Mouse (Mus musculus): ENCODE results near the gene Pax4. TPM values are rescaled to one million over a fixed set of nuclear protein-coding genes. Genes with fewer than 3 reads are reported as not detected.

Pax4 gene
- polyA plus RNA-seq, 1 experiment, result not detected

GRCm38 (mm10) chr6:28474211-28474610 lies 25.1 kb upstream of the Pax4 start:
- Histone ChIP-seq H3K4me1 (replicated peaks; ENCODE audit: control insufficient read depth, insufficient read depth, low read length) (no peaks in the 10 kb centered on the region), H3K27me3 (ENCODE audit: control insufficient read depth, insufficient read depth, low read length) (no peaks in the 10 kb centered on the region), H3K27ac (ENCODE audit: control insufficient read depth, insufficient read depth, low read length) (no peak overlapping the region), H3K36me3 (ENCODE audit: control insufficient read depth, insufficient read depth, low read length) (no peaks in the 10 kb centered on the region), H3K4me3 (ENCODE audit: control insufficient read depth, insufficient read depth, low read length) (no peak overlapping the region)
- 95% methylated on average over 4 of the region's 4 CpGs for WGBS
- no peak for TF ChIP-seq POLR2A (IDR thresholded peaks at IDR 0.05; ENCODE audit: control insufficient read depth, extremely low read depth, insufficient read depth, low read length, poor library complexity)
- no peak for TF ChIP-seq CTCF (IDR thresholded peaks at IDR 0.05; ENCODE audit: borderline replicate concordance, control insufficient read depth, extremely low read depth, insufficient read depth, low read length, poor library complexity)
- DNase-seq, result no peak

DNA sequence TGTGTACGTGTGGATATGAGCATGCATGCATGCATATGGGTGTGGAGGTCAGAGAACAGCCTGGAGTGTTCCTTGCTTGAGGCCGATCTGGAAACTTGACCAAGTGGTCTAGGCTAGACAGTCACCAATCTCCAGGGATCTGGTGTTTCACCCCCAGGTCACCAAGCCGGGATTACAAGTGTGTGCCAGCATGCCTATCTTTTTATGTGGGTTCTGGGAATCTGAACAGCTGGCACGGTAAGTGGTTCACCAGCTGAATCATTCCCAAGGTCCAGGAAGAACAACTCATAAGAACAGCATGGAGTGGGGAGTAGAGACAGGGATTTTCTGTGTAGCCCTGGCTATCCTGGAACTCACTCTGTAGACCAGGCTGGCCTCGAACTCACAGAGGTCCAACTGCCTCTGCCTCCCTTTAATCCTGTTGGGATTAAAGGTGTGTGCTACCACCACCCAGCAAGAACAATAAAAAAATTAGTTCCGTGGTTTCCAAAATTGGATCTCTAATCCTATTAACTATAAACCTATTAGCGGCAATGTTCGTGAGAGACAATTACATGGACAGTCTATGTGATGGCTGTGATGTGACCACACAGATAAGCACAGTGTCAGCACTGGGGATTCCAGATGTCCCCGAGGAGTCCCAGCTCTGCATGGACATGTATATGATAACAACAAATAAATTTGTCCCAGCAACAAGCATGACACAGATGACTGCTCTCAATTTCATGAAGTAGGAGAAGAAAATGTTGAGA lies 22.3 kb upstream of the Pax4 start:
- no peaks in the 10 kb centered on the region for H3K36me3 ChIP-seq (ENCODE audit: control insufficient read depth, insufficient read depth, low read length)
- 96% methylated on average over 9 of the region's 9 CpGs for WGBS
- DNase-seq, result no peak
- no peaks in the 10 kb centered on the region for H3K4me1 ChIP-seq (replicated peaks; ENCODE audit: control insufficient read depth, insufficient read depth, low read length)
- TF ChIP-seq POLR2A (IDR thresholded peaks at IDR 0.05; ENCODE audit: control insufficient read depth, extremely low read depth, insufficient read depth, low read length, poor library complexity) (no peak), CTCF (IDR thresholded peaks at IDR 0.05; ENCODE audit: borderline replicate concordance, control insufficient read depth, extremely low read depth, insufficient read depth, low read length, poor library complexity) (no peak)
- H3K27ac ChIP-seq (ENCODE audit: control insufficient read depth, insufficient read depth, low read length), result no peak overlapping the region
- no peak overlapping the region for H3K4me3 ChIP-seq (ENCODE audit: control insufficient read depth, insufficient read depth, low read length)
- no peaks in the 10 kb centered on the region for H3K27me3 ChIP-seq (ENCODE audit: control insufficient read depth, insufficient read depth, low read length)

DNA sequence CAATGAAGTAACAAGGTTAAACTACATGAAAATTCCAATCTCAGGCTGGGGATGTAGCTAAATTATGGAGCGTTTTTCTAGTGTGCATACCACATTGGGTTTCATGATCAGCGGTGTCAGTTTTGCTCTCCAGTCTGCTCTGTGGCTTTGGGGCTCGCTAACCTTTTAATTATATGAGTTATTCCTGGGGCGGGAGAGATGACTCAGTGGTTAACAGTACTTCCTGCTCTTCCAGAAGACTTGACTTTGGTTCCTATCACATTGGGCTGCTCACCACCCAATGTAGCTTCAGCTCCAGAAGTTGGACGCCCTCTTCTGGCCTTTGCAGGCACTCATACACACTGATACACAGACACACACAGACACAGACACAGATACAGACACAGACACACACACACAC lies 21.5 kb upstream of the Pax4 start:
- no peaks in the 10 kb centered on the region for H3K4me1 ChIP-seq (replicated peaks; ENCODE audit: control insufficient read depth, insufficient read depth, low read length)
- TF ChIP-seq CTCF (IDR thresholded peaks at IDR 0.05; ENCODE audit: borderline replicate concordance, control insufficient read depth, extremely low read depth, insufficient read depth, low read length, poor library complexity) (no peak), POLR2A (IDR thresholded peaks at IDR 0.05; ENCODE audit: control insufficient read depth, extremely low read depth, insufficient read depth, low read length, poor library complexity) (no peak)
- H3K36me3 ChIP-seq (ENCODE audit: control insufficient read depth, insufficient read depth, low read length), result no peaks in the 10 kb centered on the region
- H3K4me3 ChIP-seq (ENCODE audit: control insufficient read depth, insufficient read depth, low read length), result no peak overlapping the region
- no peaks in the 10 kb centered on the region for H3K27me3 ChIP-seq (ENCODE audit: control insufficient read depth, insufficient read depth, low read length)
- H3K27ac ChIP-seq (ENCODE audit: control insufficient read depth, insufficient read depth, low read length), result no peak overlapping the region
- WGBS, result 85% methylated on average over 5 of the region's 5 CpGs
- DNase-seq, result no peak

DNA sequence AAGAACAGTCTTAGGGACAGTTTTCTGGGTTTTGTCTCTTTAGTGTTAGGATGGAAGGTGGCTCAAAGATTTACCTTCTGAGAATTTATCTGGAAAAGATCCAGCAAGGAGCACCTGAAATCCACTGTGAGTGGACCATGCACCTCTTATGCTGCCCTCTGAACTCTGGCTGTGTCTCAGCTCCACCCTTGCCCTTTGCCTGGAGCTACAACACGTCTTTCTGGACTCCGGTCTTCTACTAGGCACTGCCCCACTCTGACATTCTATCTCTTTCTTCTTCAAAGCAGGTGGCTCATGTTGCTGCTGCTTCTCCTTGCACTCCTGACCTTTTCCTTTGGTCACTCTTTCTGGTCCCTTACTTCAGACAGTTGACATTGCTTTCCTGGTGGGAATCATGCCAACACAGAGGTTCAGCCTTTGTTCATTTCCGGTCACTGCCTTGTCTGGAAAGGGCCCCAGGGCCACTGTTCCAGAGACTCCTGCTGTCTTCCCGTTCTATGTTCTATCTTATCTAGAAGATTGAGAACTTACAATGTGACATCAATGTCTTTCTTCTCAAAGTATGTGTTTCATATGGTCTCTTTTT lies 21.0 kb upstream of the Pax4 start:
- Histone ChIP-seq H3K27ac (ENCODE audit: control insufficient read depth, insufficient read depth, low read length) (no peak overlapping the region), H3K36me3 (ENCODE audit: control insufficient read depth, insufficient read depth, low read length) (no peaks in the 10 kb centered on the region), H3K27me3 (ENCODE audit: control insufficient read depth, insufficient read depth, low read length) (no peaks in the 10 kb centered on the region), H3K4me3 (ENCODE audit: control insufficient read depth, insufficient read depth, low read length) (no peak overlapping the region), H3K4me1 (replicated peaks; ENCODE audit: control insufficient read depth, insufficient read depth, low read length) (no peaks in the 10 kb centered on the region)
- DNase-seq, result no peak
- no peak for TF ChIP-seq CTCF (IDR thresholded peaks at IDR 0.05; ENCODE audit: borderline replicate concordance, control insufficient read depth, extremely low read depth, insufficient read depth, low read length, poor library complexity)
- no peak for TF ChIP-seq POLR2A (IDR thresholded peaks at IDR 0.05; ENCODE audit: control insufficient read depth, extremely low read depth, insufficient read depth, low read length, poor library complexity)
- 91% methylated on average over 4 of the region's 4 CpGs for whole genome bisulfite sequencing

DNA sequence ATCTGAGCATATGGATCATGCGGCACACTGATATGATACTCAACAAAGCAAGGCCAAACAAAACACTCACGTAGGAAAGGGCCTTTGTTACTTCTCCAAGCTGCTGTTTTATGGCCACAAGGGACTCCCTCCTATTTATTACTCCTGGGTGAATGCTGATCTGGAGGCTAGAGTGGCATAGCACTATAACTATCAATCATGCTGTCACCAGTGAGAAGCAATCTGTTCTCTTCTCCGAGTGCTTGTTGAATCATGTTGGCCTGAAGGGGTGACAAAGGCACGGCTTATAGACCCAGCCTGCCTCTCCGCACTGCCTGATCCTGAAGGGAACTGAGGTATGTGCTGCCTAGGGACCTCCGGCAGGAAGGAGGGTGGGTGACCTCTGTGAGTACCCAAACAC lies 15.5 kb upstream of the Pax4 start:
- H3K36me3 ChIP-seq (ENCODE audit: control insufficient read depth, insufficient read depth, low read length), result no peaks in the 10 kb centered on the region
- no peak overlapping the region for H3K4me3 ChIP-seq (ENCODE audit: control insufficient read depth, insufficient read depth, low read length)
- WGBS, result 70% methylated on average over 6 of the region's 6 CpGs
- no peaks in the 10 kb centered on the region for H3K27me3 ChIP-seq (ENCODE audit: control insufficient read depth, insufficient read depth, low read length)
- no peak overlapping the region for H3K27ac ChIP-seq (ENCODE audit: control insufficient read depth, insufficient read depth, low read length)
- peaks cover 2% of the 10 kb centered on the region; the same call in 1 of the 2 replicates for H3K4me1 ChIP-seq (replicated peaks; ENCODE audit: control insufficient read depth, insufficient read depth, low read length)
- DNase-seq, result no peak
- TF ChIP-seq CTCF (IDR thresholded peaks at IDR 0.05; ENCODE audit: borderline replicate concordance, control insufficient read depth, extremely low read depth, insufficient read depth, low read length, poor library complexity) (no peak), POLR2A (IDR thresholded peaks at IDR 0.05; ENCODE audit: control insufficient read depth, extremely low read depth, insufficient read depth, low read length, poor library complexity) (no peak)

GRCm38 (mm10) chr6:28460534-28460933 lies 11.4 kb upstream of the Pax4 start:
- no peak for TF ChIP-seq POLR2A (IDR thresholded peaks at IDR 0.05; ENCODE audit: control insufficient read depth, extremely low read depth, insufficient read depth, low read length, poor library complexity)
- TF ChIP-seq CTCF (IDR thresholded peaks at IDR 0.05; ENCODE audit: borderline replicate concordance, control insufficient read depth, extremely low read depth, insufficient read depth, low read length, poor library complexity), result peak; percentile 70; the same call in 1 of the 2 replicates
- Histone ChIP-seq H3K27ac (ENCODE audit: control insufficient read depth, insufficient read depth, low read length) (no peak overlapping the region), H3K36me3 (ENCODE audit: control insufficient read depth, insufficient read depth, low read length) (no peaks in the 10 kb centered on the region), H3K4me1 (replicated peaks; ENCODE audit: control insufficient read depth, insufficient read depth, low read length) (peaks cover 2% of the 10 kb centered on the region; the same call in 1 of the 2 replicates), H3K27me3 (ENCODE audit: control insufficient read depth, insufficient read depth, low read length) (no peaks in the 10 kb centered on the region), H3K4me3 (ENCODE audit: control insufficient read depth, insufficient read depth, low read length) (no peak overlapping the region)
- DNase-seq, result peak; percentile 67
- 11% methylated on average over 5 of the region's 5 CpGs for WGBS

Measured in thymus, adult 2 months (tissue).